Mouse (Mus musculus) heart, embryonic 13.5 days (tissue): ENCODE results near the gene Rab3ip. TPM values are rescaled to one million over a fixed set of nuclear protein-coding genes. Genes with fewer than 3 reads are reported as not detected.

Source experiments
- ATAC-seq: fragments of 200-750 bp; cut with Nextera tagmentation; 2 replicates; pipeline ENCODE4 v1.8.0; 2017; ENCODE audit warnings: moderate TSS enrichment; ENCODE audit not compliant: insufficient number of reproducible peaks, low FRiP score, low TSS enrichment; ENCODE audit errors: extremely low read depth
- H3K27ac ChIP-seq: fragments of 300-500 bp; sonication (generic); replicated peaks from 2 replicates; pipeline ENCODE4 v1.5.1; 2015; ENCODE audit warnings: moderate library complexity, mild to moderate bottlenecking, inconsistent platforms
- H3K27me3 ChIP-seq: fragments of 300-500 bp; sonication (generic); replicated peaks from 2 replicates; pipeline ENCODE4 v1.6.1; 2015; ENCODE audit warnings: mild to moderate bottlenecking, inconsistent platforms
- H3K36me3 ChIP-seq: fragments of 300-500 bp; sonication (generic); 2 replicates; pipeline ENCODE4 v1.6.1; 2015; ENCODE audit warnings: mild to moderate bottlenecking, inconsistent platforms
- H3K4me1 ChIP-seq: fragments of 300-500 bp; sonication (generic); 2 replicates; pipeline ENCODE4 v1.6.1; 2015; ENCODE audit warnings: inconsistent platforms
- H3K4me2 ChIP-seq: fragments of 300-500 bp; sonication (generic); 2 replicates; pipeline ENCODE4 v1.6.1; 2015; ENCODE audit warnings: inconsistent platforms, mild to moderate bottlenecking, moderate library complexity
- H3K4me3 ChIP-seq: fragments of 300-500 bp; sonication (generic); 2 replicates; pipeline ENCODE4 v1.5.1; 2015; ENCODE audit warnings: moderate library complexity, mild to moderate bottlenecking, inconsistent platforms
- H3K9ac ChIP-seq: fragments of 300-500 bp; sonication (generic); 2 replicates; pipeline ENCODE4 v1.6.1; 2015; ENCODE audit warnings: inconsistent platforms, mild to moderate bottlenecking, moderate library complexity
- H3K9me3 ChIP-seq: fragments of 300-500 bp; sonication (generic); 2 replicates; pipeline ENCODE4 v1.6.1; 2016; ENCODE audit warnings: inconsistent platforms
- WGBS: fragments of 180-500 bp; shearing (Covaris S2); methylation state at CpG from one replicate; pipeline ENCODE4 v1.1.7; 2015; ENCODE audit warnings: mixed read lengths; 5-methylcytosine and 5-hydroxymethylcytosine counted together
- polyA plus RNA-seq: library from polyadenylated mRNA; unstranded; fragments of >200 nt; fragmentation: Nextera tagmentation; extraction: Ambion mirVana; gene quantifications from 2 replicates; pipeline ENCODE4 v1.2.1, GENCODE M21; 2015

Rab3ip gene
- 54.1 and 62.4 TPM in 2 replicates for polyA plus RNA-seq

GRCm38 (mm10) chr10:116950009-116950769 is at the start of gene Rab3ip:
Gene Rab3ip (minus strand): TSS chr10:116950769.
- Histone ChIP-seq H3K27ac (peak within 1 kb of the TSS; percentile 90), H3K9me3 (no peaks in the 10 kb centered on the region), H3K36me3 (no peaks in the 10 kb centered on the region; the same call in 1 of the 2 replicates), H3K4me3 (peak within 1 kb of the TSS; percentile 84), H3K9ac (peak within 1 kb of the TSS; percentile 98), H3K4me1 (peaks cover 44% of the 10 kb centered on the region), H3K27me3 (no peaks in the 10 kb centered on the region), H3K4me2 (peak within 1 kb of the TSS; percentile 73)
- ATAC-seq, result peak; percentile 90
- under 1% methylated on average over 66 of the region's 103 CpGs for WGBS

GRCm38 (mm10) chr10:116998716-116999455 is 48.3 kb upstream of the Rab3ip start:
- Histone ChIP-seq H3K27me3 (no peaks in the 10 kb centered on the region), H3K9ac (no peak overlapping the region), H3K36me3 (no peaks in the 10 kb centered on the region), H3K4me1 (peaks cover 42% of the 10 kb centered on the region), H3K9me3 (no peaks in the 10 kb centered on the region), H3K27ac (no peak overlapping the region), H3K4me3 (no peak overlapping the region), H3K4me2 (no peak overlapping the region)
- 69% methylated on average over 17 of the region's 17 CpGs for WGBS
- no peak for ATAC-seq

GRCm38 (mm10) chr10:116996236-116996600 is 45.6 kb upstream of the Rab3ip start:
- 36% methylated on average over 6 of the region's 6 CpGs for WGBS
- H3K36me3 ChIP-seq, result no peaks in the 10 kb centered on the region
- peak overlapping the region; percentile 61 for H3K9ac ChIP-seq
- peaks cover 39% of the 10 kb centered on the region for H3K4me1 ChIP-seq
- peak overlapping the region; percentile 61 for H3K27ac ChIP-seq
- H3K4me2 ChIP-seq, result no peak overlapping the region
- ATAC-seq, result peak; percentile 59; the same call in 1 of the 2 replicates
- no peak overlapping the region for H3K4me3 ChIP-seq
- H3K27me3 ChIP-seq, result no peaks in the 10 kb centered on the region
- no peaks in the 10 kb centered on the region for H3K9me3 ChIP-seq

- no peak for ATAC-seq
- Histone ChIP-seq H3K9me3 (no peaks in the 10 kb centered on the region), H3K4me1 (peaks cover 34% of the 10 kb centered on the region), H3K4me2 (no peak overlapping the region), H3K4me3 (no peak overlapping the region), H3K27me3 (no peaks in the 10 kb centered on the region), H3K27ac (peak overlapping the region; percentile 61), H3K36me3 (no peaks in the 10 kb centered on the region), H3K9ac (peak overlapping the region; percentile 61)
- WGBS, result 61% methylated on average over 6 of the region's 6 CpGs
These were observed 45.1 kb upstream of the Rab3ip start for GRCm38 (mm10) chr10:116995584-116996235.

- no peaks in the 10 kb centered on the region for H3K27me3 ChIP-seq
- WGBS, result 74% methylated on average over 5 of the region's 5 CpGs
- H3K4me3 ChIP-seq, result no peak overlapping the region
- peaks cover 29% of the 10 kb centered on the region for H3K4me1 ChIP-seq
- H3K27ac ChIP-seq, result no peak overlapping the region
- H3K36me3 ChIP-seq, result no peaks in the 10 kb centered on the region
- H3K4me2 ChIP-seq, result no peak overlapping the region
- H3K9me3 ChIP-seq, result no peaks in the 10 kb centered on the region
- no peak for ATAC-seq
- H3K9ac ChIP-seq, result no peak overlapping the region
These were observed 44.6 kb upstream of the Rab3ip start for GRCm38 (mm10) chr10:116995162-116995561.

GRCm38 (mm10) chr10:116993971-116994370 is 43.4 kb upstream of the Rab3ip start:
- Histone ChIP-seq H3K4me2 (no peak overlapping the region), H3K9me3 (no peaks in the 10 kb centered on the region), H3K4me3 (no peak overlapping the region), H3K27me3 (no peaks in the 10 kb centered on the region), H3K4me1 (peaks cover 27% of the 10 kb centered on the region), H3K9ac (no peak overlapping the region), H3K36me3 (no peaks in the 10 kb centered on the region), H3K27ac (no peak overlapping the region)
- WGBS, result 81% methylated on average over 8 of the region's 8 CpGs
- no peak for ATAC-seq

GRCm38 (mm10) chr10:116986264-116987082 is 35.9 kb upstream of the Rab3ip start, which contains the start of gene Best3:
Gene Best3 (plus strand): TSS chr10:116986314.
- WGBS, result 44% methylated on average over 21 of the region's 21 CpGs
- Histone ChIP-seq H3K4me2 (peak within 1 kb of the TSS; percentile 46), H3K27ac (no peak within 1 kb of the TSS), H3K9ac (peak within 1 kb of the TSS; percentile 61), H3K4me1 (peaks cover 10% of the 10 kb centered on the region; the same call in 1 of the 2 replicates), H3K9me3 (no peaks in the 10 kb centered on the region), H3K36me3 (no peaks in the 10 kb centered on the region), H3K4me3 (peak within 1 kb of the TSS; percentile 15; the same call in 1 of the 2 replicates), H3K27me3 (no peaks in the 10 kb centered on the region)
- no peak for ATAC-seq

- Histone ChIP-seq H3K27ac (no peak overlapping the region), H3K4me2 (no peak overlapping the region), H3K36me3 (no peaks in the 10 kb centered on the region), H3K9ac (no peak overlapping the region), H3K4me1 (peaks cover 10% of the 10 kb centered on the region; the same call in 1 of the 2 replicates), H3K27me3 (no peaks in the 10 kb centered on the region), H3K4me3 (no peak overlapping the region), H3K9me3 (no peaks in the 10 kb centered on the region)
- 69% methylated on average over 12 of the region's 12 CpGs for WGBS
- no peak for ATAC-seq
These were observed 34.3 kb upstream of the Rab3ip start for GRCm38 (mm10) chr10:116984836-116985235.

- no peak overlapping the region for H3K4me3 ChIP-seq
- H3K27ac ChIP-seq, result no peak overlapping the region
- ATAC-seq, result no peak
- H3K4me2 ChIP-seq, result no peak overlapping the region
- H3K4me1 ChIP-seq, result peaks cover 10% of the 10 kb centered on the region; the same call in 1 of the 2 replicates
- no peaks in the 10 kb centered on the region for H3K9me3 ChIP-seq
- H3K36me3 ChIP-seq, result no peaks in the 10 kb centered on the region
- H3K27me3 ChIP-seq, result no peaks in the 10 kb centered on the region
- WGBS, result 56% methylated on average over 4 of the region's 4 CpGs
- no peak overlapping the region for H3K9ac ChIP-seq
These were observed 32.0 kb upstream of the Rab3ip start for GRCm38 (mm10) chr10:116982526-116982925.

GRCm38 (mm10) chr10:116980888-116981287 is 30.3 kb upstream of the Rab3ip start:
- Histone ChIP-seq H3K4me2 (no peak overlapping the region), H3K9me3 (no peaks in the 10 kb centered on the region), H3K4me1 (no peaks in the 10 kb centered on the region), H3K4me3 (no peak overlapping the region), H3K36me3 (no peaks in the 10 kb centered on the region), H3K27me3 (no peaks in the 10 kb centered on the region), H3K27ac (no peak overlapping the region), H3K9ac (no peak overlapping the region)
- WGBS, result 75% methylated on average over 3 of the region's 3 CpGs
- ATAC-seq, result no peak
